Mouse (Mus musculus): ENCODE measurements around the gene Olfr205. TPM values are rescaled to one million over a fixed set of nuclear protein-coding genes. Genes with fewer than 3 reads are reported as not detected.

The Olfr205 gene
- polyA plus RNA-seq, 1 experiment from 2014 or later, result not detected

Other genes with a start within 250 kb of the Olfr205 start
- gene Olfr191, start 241.3 kb downstream of the Olfr205 start, polyA plus RNA-seq (2015; fragmentation: Nextera tagmentation; extraction: Ambion mirVana), result not detected in 2 replicates
- gene Olfr193, start 219.3 kb downstream of the Olfr205 start, polyA plus RNA-seq (2015; fragmentation: Nextera tagmentation; extraction: Ambion mirVana), result not detected in 2 replicates
- gene Olfr194, start 210.1 kb downstream of the Olfr205 start, polyA plus RNA-seq (2015; fragmentation: Nextera tagmentation; extraction: Ambion mirVana), result not detected in 2 replicates
- not detected in 2 replicates for gene Olfr195, start 184.1 kb downstream of the Olfr205 start, polyA plus RNA-seq (2015; fragmentation: Nextera tagmentation; extraction: Ambion mirVana)
- not detected in 2 replicates for gene Olfr196, start 160.7 kb downstream of the Olfr205 start, polyA plus RNA-seq (2015; fragmentation: Nextera tagmentation; extraction: Ambion mirVana)
- gene Olfr198, start 127.6 kb downstream of the Olfr205 start, polyA plus RNA-seq (2015; fragmentation: Nextera tagmentation; extraction: Ambion mirVana), result not detected in 2 replicates
- not detected in 2 replicates for gene Olfr199, start 111.4 kb downstream of the Olfr205 start, polyA plus RNA-seq (2015; fragmentation: Nextera tagmentation; extraction: Ambion mirVana)
- not detected in 2 replicates for gene Olfr201, start 58.5 kb downstream of the Olfr205 start, polyA plus RNA-seq (2015; fragmentation: Nextera tagmentation; extraction: Ambion mirVana)
- gene Olfr202, start 44.3 kb downstream of the Olfr205 start, polyA plus RNA-seq (2015; fragmentation: Nextera tagmentation; extraction: Ambion mirVana), result 0.39 TPM in 1 of 2 replicates, not detected in the other
- gene Olfr203, start 32.3 kb downstream of the Olfr205 start, polyA plus RNA-seq (2015; fragmentation: Nextera tagmentation; extraction: Ambion mirVana), result not detected in 2 replicates
- gene Olfr204, start 12.9 kb downstream of the Olfr205 start, polyA plus RNA-seq (2015; fragmentation: Nextera tagmentation; extraction: Ambion mirVana), result not detected in 2 replicates
- gene Olfr206, start 18.1 kb upstream of the Olfr205 start, polyA plus RNA-seq (2015; fragmentation: Nextera tagmentation; extraction: Ambion mirVana), result not detected in 2 replicates
- not detected in 2 replicates for gene Olfr209, start 32.9 kb upstream of the Olfr205 start, polyA plus RNA-seq (2015; fragmentation: Nextera tagmentation; extraction: Ambion mirVana)
- gene Gabrr3, start 76.2 kb upstream of the Olfr205 start, polyA plus RNA-seq (2015; fragmentation: Nextera tagmentation; extraction: Ambion mirVana), result 0.04 and 0.14 TPM in 2 replicates
- 35.5 and 35.6 TPM in 2 replicates for gene Riox2, start 140.6 kb upstream of the Olfr205 start, polyA plus RNA-seq (2015; fragmentation: Nextera tagmentation; extraction: Ambion mirVana)